Mouse (Mus musculus): ENCODE data around the gene Tdrd9. TPM values are rescaled to one million over a fixed set of nuclear protein-coding genes. Genes with fewer than 3 reads are reported as not detected.

The Tdrd9 gene
- polyA plus RNA-seq, 1 experiment from 2014 or later, result 0.47 TPM

GRCm38 (mm10) chr12:112096733-112097117, 125.4 kb downstream of the Tdrd9 start:
- H3K4me3 ChIP-seq (replicated peaks), result no peak overlapping the region
- no peak overlapping the region for H3K4me2 ChIP-seq
- no peaks in the 10 kb centered on the region for H3K9me3 ChIP-seq (replicated peaks)
- ATAC-seq (replicated peaks; ENCODE audit: low FRiP score), result 0 out of 2 replicates have a peak, but pooled peaks have one; percentile 4
- H3K9ac ChIP-seq, result no peak overlapping the region
- H3K27ac ChIP-seq, result no peak overlapping the region
- no peaks in the 10 kb centered on the region for H3K36me3 ChIP-seq
- H3K27me3 ChIP-seq, result peaks cover 9% of the 10 kb centered on the region
- peaks cover 9% of the 10 kb centered on the region for H3K4me1 ChIP-seq
- WGBS, result 70% methylated on average over 8 of the region's 8 CpGs

DNA sequence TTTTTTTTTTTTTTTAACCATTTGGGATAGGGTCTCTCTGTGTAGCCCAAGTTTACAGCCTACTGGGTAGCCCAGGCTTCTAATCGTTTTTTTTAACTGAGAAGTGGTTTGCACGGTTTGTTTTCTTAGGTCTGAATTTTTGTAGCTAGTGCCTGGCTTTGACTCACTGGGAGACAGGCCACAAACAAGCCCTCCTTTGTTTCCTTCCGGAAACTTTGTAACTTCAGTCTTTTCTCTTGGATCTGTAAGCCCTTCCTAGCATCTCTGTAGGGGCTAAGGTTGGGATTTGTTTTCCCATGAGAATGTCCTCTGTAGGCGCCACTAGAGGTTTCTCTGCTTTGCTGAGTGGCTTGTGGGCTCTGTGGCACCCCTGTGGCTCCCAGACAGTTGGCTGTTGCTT, 128.7 kb downstream of the Tdrd9 start:
- Histone ChIP-seq H3K9me3 (replicated peaks) (no peaks in the 10 kb centered on the region), H3K4me3 (replicated peaks) (no peak overlapping the region), H3K4me2 (no peak overlapping the region), H3K4me1 (peaks cover 9% of the 10 kb centered on the region), H3K36me3 (no peaks in the 10 kb centered on the region), H3K27me3 (no peaks in the 10 kb centered on the region), H3K27ac (no peak overlapping the region), H3K9ac (no peak overlapping the region)
- no peak for ATAC-seq (replicated peaks; ENCODE audit: low FRiP score)
- 70% methylated on average over 4 of the region's 4 CpGs for WGBS

GRCm38 (mm10) chr12:112101045-112101444, 129.7 kb downstream of the Tdrd9 start:
- H3K27ac ChIP-seq, result no peak overlapping the region
- H3K9ac ChIP-seq, result no peak overlapping the region
- ATAC-seq (replicated peaks; ENCODE audit: low FRiP score), result no peak
- 63% methylated on average over 4 of the region's 4 CpGs for WGBS
- H3K4me3 ChIP-seq (replicated peaks), result no peak overlapping the region
- H3K9me3 ChIP-seq (replicated peaks), result no peaks in the 10 kb centered on the region
- H3K36me3 ChIP-seq, result no peaks in the 10 kb centered on the region
- peaks cover 6% of the 10 kb centered on the region for H3K27me3 ChIP-seq
- peaks cover 8% of the 10 kb centered on the region for H3K4me1 ChIP-seq
- no peak overlapping the region for H3K4me2 ChIP-seq

- H3K4me1 ChIP-seq, result peaks cover 12% of the 10 kb centered on the region
- H3K27ac ChIP-seq, result no peak overlapping the region
Observed at GRCm38 (mm10) chr12:112103179-112103578, 131.8 kb downstream of the Tdrd9 start.

GRCm38 (mm10) chr12:112104890-112105289, 133.5 kb downstream of the Tdrd9 start:
- no peak for ATAC-seq (replicated peaks; ENCODE audit: low FRiP score)
- H3K4me3 ChIP-seq (replicated peaks), result no peak overlapping the region

More at GRCm38 (mm10) chr12:112103179-112103578, 131.8 kb downstream of the Tdrd9 start:
- H3K9ac ChIP-seq, result no peak overlapping the region
- H3K36me3 ChIP-seq, result no peaks in the 10 kb centered on the region
- H3K4me3 ChIP-seq (replicated peaks), result no peak overlapping the region
- no peak overlapping the region for H3K4me2 ChIP-seq
- WGBS, result 88% methylated on average over 5 of the region's 5 CpGs
- no peaks in the 10 kb centered on the region for H3K9me3 ChIP-seq (replicated peaks)
- peaks cover 13% of the 10 kb centered on the region for H3K27me3 ChIP-seq
- ATAC-seq (replicated peaks; ENCODE audit: low FRiP score), result no peak

DNA sequence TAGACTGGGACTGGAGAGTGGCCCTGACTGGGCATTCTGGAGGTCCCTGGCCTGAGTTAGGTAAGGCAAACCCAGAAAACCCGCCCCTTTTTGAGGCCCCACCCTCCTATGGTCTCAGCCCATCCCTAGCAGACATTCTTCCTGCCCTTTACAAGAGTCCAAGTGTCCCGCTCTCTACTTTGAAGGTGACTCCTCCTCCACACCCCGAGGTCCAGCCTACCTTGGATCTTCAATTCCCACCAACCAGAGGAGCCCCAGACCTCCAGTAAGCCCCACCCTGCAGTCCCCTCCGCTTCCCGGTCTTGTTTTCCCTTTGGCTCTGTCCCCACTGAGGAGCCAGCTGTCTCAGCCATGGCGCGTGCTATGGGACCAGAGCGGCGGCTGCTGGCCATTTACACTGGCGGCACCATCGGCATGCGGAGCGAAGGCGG, 135.2 kb downstream of the Tdrd9 start, which contains the start of gene Aspg:
TSS of gene Aspg (plus strand) at position 139 of the 431 bp plus-strand sequence.
- peak; percentile 73 for ATAC-seq (replicated peaks; ENCODE audit: low FRiP score)
- peak within 1 kb of the TSS; percentile 55 for H3K4me2 ChIP-seq
- no peak within 1 kb of the TSS for H3K27ac ChIP-seq
- H3K4me1 ChIP-seq, result peaks cover 22% of the 10 kb centered on the region
- no peaks in the 10 kb centered on the region for H3K9me3 ChIP-seq (replicated peaks)
- no peaks in the 10 kb centered on the region for H3K36me3 ChIP-seq
- H3K4me3 ChIP-seq (replicated peaks), result peak within 1 kb of the TSS; percentile 27
- 3% methylated on average over 14 of the region's 14 CpGs for WGBS
- H3K9ac ChIP-seq, result no peak within 1 kb of the TSS
- H3K27me3 ChIP-seq, result peaks cover 21% of the 10 kb centered on the region

More at GRCm38 (mm10) chr12:112104890-112105289, 133.5 kb downstream of the Tdrd9 start:
- 90% methylated on average over 11 of the region's 11 CpGs for whole genome bisulfite sequencing
- Histone ChIP-seq H3K9me3 (replicated peaks) (no peaks in the 10 kb centered on the region), H3K27me3 (peaks cover 19% of the 10 kb centered on the region), H3K36me3 (no peaks in the 10 kb centered on the region), H3K4me2 (no peak overlapping the region), H3K4me1 (peaks cover 22% of the 10 kb centered on the region), H3K9ac (no peak overlapping the region), H3K27ac (no peak overlapping the region)

- H3K4me1 ChIP-seq, result peaks cover 24% of the 10 kb centered on the region
- H3K4me3 ChIP-seq (replicated peaks), result no peak overlapping the region
- no peak overlapping the region for H3K27ac ChIP-seq
- H3K9me3 ChIP-seq (replicated peaks), result no peaks in the 10 kb centered on the region
- 82% methylated on average over 8 of the region's 8 CpGs for WGBS
- ATAC-seq (replicated peaks; ENCODE audit: low FRiP score), result no peak
- no peaks in the 10 kb centered on the region for H3K36me3 ChIP-seq
- H3K4me2 ChIP-seq, result no peak overlapping the region
- no peak overlapping the region for H3K9ac ChIP-seq
- peaks cover 26% of the 10 kb centered on the region for H3K27me3 ChIP-seq
Observed at GRCm38 (mm10) chr12:112107685-112108084, 136.3 kb downstream of the Tdrd9 start.

DNA sequence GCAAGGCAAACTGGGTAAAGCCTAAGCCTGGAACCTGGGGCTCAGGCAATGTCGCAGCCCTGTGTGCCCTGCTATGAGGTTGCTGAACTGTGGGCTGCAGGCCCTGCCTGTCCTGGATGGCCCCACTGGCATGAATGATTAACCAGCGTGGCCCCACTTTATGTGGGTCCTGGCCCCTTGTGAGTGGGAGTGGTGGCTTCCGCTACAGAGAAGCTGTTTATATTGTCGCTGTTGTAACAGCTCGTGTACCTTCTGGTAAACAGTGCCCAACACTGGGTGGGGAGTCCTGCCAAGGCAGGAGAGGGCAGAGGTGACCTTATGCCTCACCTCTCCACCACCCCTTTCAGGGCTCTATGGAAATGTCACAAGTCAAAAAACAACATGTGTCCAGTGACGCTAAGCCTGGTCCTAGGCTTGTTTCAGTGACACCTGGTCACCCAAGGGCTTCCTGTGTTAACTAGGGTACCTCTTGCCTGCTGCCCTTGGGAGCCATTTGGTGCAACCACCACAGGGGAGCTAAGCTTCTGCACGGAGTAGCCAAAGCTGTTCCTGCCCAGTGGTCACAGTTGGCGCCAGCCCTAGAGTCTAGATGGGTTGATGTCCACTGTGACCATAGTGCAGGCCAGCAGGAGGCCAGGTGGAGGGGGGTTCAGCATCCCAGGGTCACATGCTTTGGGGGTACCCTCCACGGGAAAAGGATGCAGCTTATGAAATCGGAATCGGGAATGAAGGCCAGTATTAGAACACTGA, 137.5 kb downstream of the Tdrd9 start:
- 60% methylated on average over 11 of the region's 11 CpGs for WGBS
- ATAC-seq (replicated peaks; ENCODE audit: low FRiP score), result no peak
- Histone ChIP-seq H3K9ac (no peak overlapping the region), H3K36me3 (no peaks in the 10 kb centered on the region), H3K27me3 (peaks cover 29% of the 10 kb centered on the region), H3K4me1 (peaks cover 35% of the 10 kb centered on the region), H3K4me2 (no peak overlapping the region), H3K9me3 (replicated peaks) (no peaks in the 10 kb centered on the region), H3K4me3 (replicated peaks) (no peak overlapping the region), H3K27ac (no peak overlapping the region)

GRCm38 (mm10) chr12:112109701-112110100, 138.3 kb downstream of the Tdrd9 start:
- WGBS, result 68% methylated on average over 9 of the region's 9 CpGs
- H3K4me3 ChIP-seq (replicated peaks), result no peak overlapping the region
- ATAC-seq (replicated peaks; ENCODE audit: low FRiP score), result no peak
- H3K27ac ChIP-seq, result no peak overlapping the region
- H3K36me3 ChIP-seq, result no peaks in the 10 kb centered on the region
- H3K4me2 ChIP-seq, result no peak overlapping the region
- peaks cover 35% of the 10 kb centered on the region for H3K27me3 ChIP-seq
- no peak overlapping the region for H3K9ac ChIP-seq
- peaks cover 36% of the 10 kb centered on the region for H3K4me1 ChIP-seq
- no peaks in the 10 kb centered on the region for H3K9me3 ChIP-seq (replicated peaks)

DNA sequence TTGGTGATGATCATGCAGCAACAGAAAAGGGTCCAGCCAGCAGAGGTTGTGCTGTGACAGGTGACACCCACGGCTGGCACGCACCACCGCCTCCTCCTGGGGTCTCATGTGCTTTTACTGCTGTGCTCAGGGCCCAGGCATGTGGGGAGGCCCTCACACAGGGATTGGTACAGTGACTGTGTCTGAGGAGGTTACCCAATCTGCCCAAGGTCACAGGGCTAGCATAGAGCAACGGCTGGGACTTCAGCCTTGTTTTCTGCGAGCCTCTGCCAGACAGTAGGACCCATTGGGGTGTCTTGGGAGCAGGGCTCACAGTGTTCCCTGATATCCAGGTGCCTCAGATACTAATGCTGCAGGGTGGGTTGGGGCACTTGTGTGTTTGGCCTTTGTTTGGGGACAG, 140.0 kb downstream of the Tdrd9 start:
- ATAC-seq (replicated peaks; ENCODE audit: low FRiP score), result no peak
- Histone ChIP-seq H3K27ac (no peak overlapping the region), H3K9me3 (replicated peaks) (no peaks in the 10 kb centered on the region), H3K4me1 (peaks cover 35% of the 10 kb centered on the region), H3K36me3 (no peaks in the 10 kb centered on the region), H3K9ac (no peak overlapping the region), H3K4me3 (replicated peaks) (no peak overlapping the region), H3K4me2 (no peak overlapping the region), H3K27me3 (peaks cover 40% of the 10 kb centered on the region; the same call in 1 of the 2 replicates)
- 60% methylated on average over 5 of the region's 5 CpGs for WGBS

GRCm38 (mm10) chr12:112112235-112112634, 140.9 kb downstream of the Tdrd9 start:
- Histone ChIP-seq H3K4me3 (replicated peaks) (no peak overlapping the region), H3K9me3 (replicated peaks) (no peaks in the 10 kb centered on the region), H3K4me2 (no peak overlapping the region), H3K36me3 (no peaks in the 10 kb centered on the region), H3K27ac (no peak overlapping the region), H3K9ac (no peak overlapping the region), H3K27me3 (peaks cover 40% of the 10 kb centered on the region; the same call in 1 of the 2 replicates), H3K4me1 (peaks cover 26% of the 10 kb centered on the region)
- WGBS, result 92% methylated on average over 6 of the region's 6 CpGs
- no peak for ATAC-seq (replicated peaks; ENCODE audit: low FRiP score)

DNA sequence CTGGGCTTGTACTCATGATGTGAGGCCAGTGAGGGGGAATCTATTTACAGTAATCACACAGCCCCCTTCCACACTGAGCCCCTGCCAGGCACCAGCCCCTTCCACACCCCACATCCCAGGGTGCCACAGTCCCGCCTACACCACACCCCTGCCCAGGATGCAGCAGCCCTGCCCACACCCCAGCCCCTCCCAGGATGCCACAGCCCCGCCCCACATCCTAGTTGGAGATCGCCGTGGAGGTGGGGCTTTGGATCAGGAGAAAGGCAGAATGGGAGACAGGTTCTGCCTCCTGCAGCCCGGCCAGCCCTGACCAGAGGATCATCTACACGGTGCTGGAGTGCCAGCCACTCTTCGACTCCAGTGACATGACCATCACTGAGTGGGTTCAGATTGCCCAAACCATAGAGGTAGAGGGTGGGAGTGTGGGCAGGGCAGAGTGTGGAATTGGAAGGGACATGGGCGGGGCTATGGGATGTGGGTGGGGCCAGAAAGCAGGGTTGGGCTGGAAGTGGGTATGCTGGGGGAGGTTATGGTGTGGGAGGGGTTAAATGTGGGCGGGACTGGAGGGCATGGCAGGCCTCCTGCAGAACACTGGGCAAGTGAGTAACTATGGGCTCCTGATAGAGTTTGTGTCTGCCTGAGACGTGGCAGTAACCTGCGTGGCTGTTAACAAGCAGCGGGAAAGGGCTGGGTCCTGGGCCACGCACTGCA, 141.5 kb downstream of the Tdrd9 start:
- no peak overlapping the region for H3K9ac ChIP-seq
- H3K27me3 ChIP-seq, result peaks cover 35% of the 10 kb centered on the region; the same call in 1 of the 2 replicates
- WGBS, result 18% methylated on average over 13 of the region's 13 CpGs
- H3K36me3 ChIP-seq, result no peaks in the 10 kb centered on the region
- H3K4me2 ChIP-seq, result no peak overlapping the region
- peak; percentile 30; the same call in 1 of the 2 replicates for ATAC-seq (replicated peaks; ENCODE audit: low FRiP score)
- H3K4me1 ChIP-seq, result peaks cover 24% of the 10 kb centered on the region
- no peak overlapping the region for H3K4me3 ChIP-seq (replicated peaks)
- H3K9me3 ChIP-seq (replicated peaks), result no peaks in the 10 kb centered on the region
- H3K27ac ChIP-seq, result no peak overlapping the region
